Mouse (Mus musculus) heart, adult 2 months (tissue): ENCODE data around the gene Zfp607b. TPM values are rescaled to one million over a fixed set of nuclear protein-coding genes. Genes with fewer than 3 reads are reported as not detected.

Experiments
- DNase-seq, 2 experiments: peaks; one replicate each; pipeline ENCODE4 v3.0.0; 2021
- H3K27ac ChIP-seq: fragments of 200-600 bp; 2 replicates; pipeline ENCODE4 v1.8.1; 2022
- H3K27me3 ChIP-seq: fragments of 200-500 bp; 2 replicates; pipeline ENCODE4 v1.6.1; 2012; ENCODE audit warnings: mild to moderate bottlenecking, low read length, inconsistent platforms, mixed read lengths; ENCODE audit not compliant: control insufficient read depth, insufficient read depth
- H3K36me3 ChIP-seq: fragments of 200-500 bp; 2 replicates; pipeline ENCODE4 v1.6.1; 2012; ENCODE audit warnings: low read length, inconsistent platforms; ENCODE audit not compliant: control insufficient read depth, insufficient read depth
- H3K4me1 ChIP-seq: fragments of 200-500 bp; 2 replicates; pipeline ENCODE4 v1.6.1; 2011; ENCODE audit warnings: low read length; ENCODE audit not compliant: control insufficient read depth, insufficient read depth
- H3K4me3 ChIP-seq: fragments of 200-600 bp; 2 replicates; pipeline ENCODE4 v1.8.1; 2022
- H3K79me2 ChIP-seq: fragments of 200-500 bp; replicated peaks from 2 replicates; pipeline ENCODE4 v1.6.1; 2012; ENCODE audit warnings: mild to moderate bottlenecking, inconsistent platforms, low read length, moderate library complexity, mixed read lengths; ENCODE audit not compliant: control insufficient read depth, insufficient read depth
- H3K9ac ChIP-seq: fragments of 200-500 bp; 2 replicates; pipeline ENCODE4 v1.6.1; 2012; ENCODE audit warnings: low read depth, mild to moderate bottlenecking, control low read depth, inconsistent platforms, low read length, mixed read lengths
- CTCF ChIP-seq: fragments of 200-600 bp; IDR thresholded peaks from 2 replicates; pipeline ENCODE4 v1.8.1; 2022; ENCODE audit warnings: antibody characterized with exemption, mild to moderate bottlenecking, moderate library complexity
- EP300 ChIP-seq: fragments of 200-500 bp; IDR thresholded peaks from 2 replicates; pipeline ENCODE4 v1.6.1; 2011; ENCODE audit warnings: low read depth, low read length, control low read depth; ENCODE audit not compliant: insufficient read depth
- POLR2A ChIP-seq: fragments of 200-500 bp; IDR thresholded peaks from 2 replicates; pipeline ENCODE4 v1.6.1; 2011; ENCODE audit warnings: mild to moderate bottlenecking, low read depth, low read length, control low read depth; ENCODE audit not compliant: insufficient read depth
- WGBS: fragments of 180-500 bp; shearing (Covaris S2); methylation state at CpG from one replicate; pipeline ENCODE4 v1.1.7; 2018; 5-methylcytosine and 5-hydroxymethylcytosine counted together
- intact Hi-C: fragments of 180-260 bp; cut with DNase I; formaldehyde crosslinking; loops from one replicate; pipeline ENCODE4 v1.15.1; 2025
- polyA plus RNA-seq: library from polyadenylated mRNA; depleted of rRNA; stranded (reverse); fragments of >200 nt; gene quantifications from 2 replicates; pipeline ENCODE4 v1.2.3, GENCODE M21; 2012
- total RNA-seq, 2 experiments: library from RNA; stranded (reverse); gene quantifications; 2 replicates each; pipeline ENCODE4 v1.2.3; 2021

Gene Zfp607b
- total and polyA plus RNA-seq, 3 experiments: 0.20 to 0.52 (median 0.42) TPM

- intact Hi-C loops: loop anchor here (5.0 kb wide), 1 partner anchor 73 kb away; no protein-coding TSS in a partner anchor
- no peaks in the 10 kb centered on the region for H3K4me1 ChIP-seq
- H3K36me3 ChIP-seq: no peaks in the 10 kb centered on the region
- no peak for TF ChIP-seq CTCF
- DNase-seq: peak; percentile 32 to 49
- H3K4me3 ChIP-seq: no peak within 1 kb of the TSS
- H3K27me3 ChIP-seq: no peaks in the 10 kb centered on the region; the same call in 1 of the 2 replicates
- 6% methylated on average over 61 of the region's 62 CpGs for WGBS
- H3K9ac ChIP-seq: no peak within 1 kb of the TSS
- H3K27ac ChIP-seq: no peak within 1 kb of the TSS
- H3K79me2 ChIP-seq: no peaks in the 10 kb centered on the region
Measured at GRCm38 (mm10) chr7:27653681-27654437, 35.3 kb upstream of the Zfp607b start, which contains the start of gene Ttc9b. Ttc9b (plus strand) TSS chr7:27653915.

DNA sequence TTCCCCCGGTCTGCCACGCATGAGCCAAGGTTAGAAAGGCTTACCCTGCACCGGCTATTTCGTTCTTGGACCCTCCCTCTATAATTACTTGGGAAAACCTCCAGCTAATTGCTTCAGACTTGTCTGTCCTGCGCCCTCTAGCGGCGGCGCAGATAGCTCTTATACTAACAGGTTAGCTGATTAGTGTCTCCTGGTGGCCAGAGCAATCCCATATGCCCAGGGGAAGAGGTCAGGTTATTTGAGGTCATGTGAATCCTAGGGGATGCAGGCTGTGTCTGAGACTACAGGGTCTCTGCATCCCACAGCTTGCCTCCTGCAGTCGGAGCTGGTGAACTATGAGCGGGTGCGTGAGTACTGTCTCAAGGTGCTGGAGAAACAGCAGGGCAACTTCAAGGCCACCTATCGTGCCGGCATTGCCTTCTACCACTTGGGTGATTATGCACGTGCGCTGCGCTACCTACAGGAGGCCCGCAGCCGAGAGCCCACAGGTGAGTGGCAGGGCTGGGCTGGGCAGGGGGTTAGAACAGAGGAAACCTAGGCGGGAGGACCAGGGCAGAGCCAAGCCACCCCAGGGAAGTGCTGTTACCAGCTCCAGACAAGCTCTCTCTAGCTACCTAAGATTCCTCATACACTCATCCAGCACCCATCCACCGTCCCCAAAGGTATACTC lies 34.4 kb upstream of the Zfp607b start:
- H3K9ac ChIP-seq: no peak overlapping the region
- 55% methylated on average over 20 of the region's 20 CpGs for WGBS
- DNase-seq: no peak

DNA sequence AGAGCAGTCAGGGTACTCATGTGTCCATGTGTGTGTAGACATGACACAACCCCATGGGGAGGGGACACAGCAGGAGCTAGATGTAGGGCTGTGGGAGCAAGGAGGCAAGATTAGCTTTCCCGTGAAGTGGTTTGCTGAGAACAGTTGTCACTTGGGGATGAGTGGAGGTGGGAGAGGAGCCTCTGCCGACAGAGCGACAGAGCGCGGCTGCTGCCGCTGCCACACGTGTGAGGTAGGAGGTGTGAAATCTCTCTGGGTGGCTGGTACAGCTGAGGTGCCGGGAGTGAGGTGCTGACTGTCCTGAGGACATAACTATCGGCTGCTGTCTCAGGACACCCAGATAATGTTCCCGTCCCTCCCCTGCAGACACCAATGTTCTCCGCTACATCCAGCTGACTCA lies 33.6 kb upstream of the Zfp607b start:
- Histone ChIP-seq H3K4me3 (no peak overlapping the region), H3K27me3 (no peaks in the 10 kb centered on the region; the same call in 1 of the 2 replicates), H3K79me2 (no peaks in the 10 kb centered on the region), H3K36me3 (no peaks in the 10 kb centered on the region), H3K4me1 (no peaks in the 10 kb centered on the region), H3K9ac (no peak overlapping the region), H3K27ac (no peak overlapping the region)
- intact Hi-C loops: no loop called here
- WGBS: 24% methylated on average over 11 of the region's 11 CpGs
- no peak for TF ChIP-seq EP300
- no peak for DNase-seq

More for the DNA sequence above, 34.4 kb upstream of the Zfp607b start:
- H3K27ac ChIP-seq: no peak overlapping the region
- TF ChIP-seq POLR2A: no peak
- peak; percentile 72 for TF ChIP-seq CTCF
- no peaks in the 10 kb centered on the region for H3K79me2 ChIP-seq
- no peaks in the 10 kb centered on the region; the same call in 1 of the 2 replicates for H3K27me3 ChIP-seq
- no peaks in the 10 kb centered on the region for H3K4me1 ChIP-seq
- no peaks in the 10 kb centered on the region for H3K36me3 ChIP-seq
- intact Hi-C loops: loop anchor here (5.0 kb wide), 1 partner anchor 73 kb away; no protein-coding TSS in a partner anchor
- H3K4me3 ChIP-seq: no peak overlapping the region

GRCm38 (mm10) chr7:27656600-27656999 lies 32.5 kb upstream of the Zfp607b start:
- no peaks in the 10 kb centered on the region; the same call in 1 of the 2 replicates for H3K27me3 ChIP-seq
- H3K4me3 ChIP-seq: no peak overlapping the region
- H3K9ac ChIP-seq: no peak overlapping the region
- intact Hi-C loops: no loop called here
- no peak for DNase-seq
- H3K36me3 ChIP-seq: no peaks in the 10 kb centered on the region
- H3K27ac ChIP-seq: no peak overlapping the region
- no peaks in the 10 kb centered on the region for H3K79me2 ChIP-seq
- WGBS: 87% methylated on average over 16 of the region's 16 CpGs
- TF ChIP-seq POLR2A (no peak), CTCF (no peak), EP300 (no peak)
- no peaks in the 10 kb centered on the region for H3K4me1 ChIP-seq

DNA sequence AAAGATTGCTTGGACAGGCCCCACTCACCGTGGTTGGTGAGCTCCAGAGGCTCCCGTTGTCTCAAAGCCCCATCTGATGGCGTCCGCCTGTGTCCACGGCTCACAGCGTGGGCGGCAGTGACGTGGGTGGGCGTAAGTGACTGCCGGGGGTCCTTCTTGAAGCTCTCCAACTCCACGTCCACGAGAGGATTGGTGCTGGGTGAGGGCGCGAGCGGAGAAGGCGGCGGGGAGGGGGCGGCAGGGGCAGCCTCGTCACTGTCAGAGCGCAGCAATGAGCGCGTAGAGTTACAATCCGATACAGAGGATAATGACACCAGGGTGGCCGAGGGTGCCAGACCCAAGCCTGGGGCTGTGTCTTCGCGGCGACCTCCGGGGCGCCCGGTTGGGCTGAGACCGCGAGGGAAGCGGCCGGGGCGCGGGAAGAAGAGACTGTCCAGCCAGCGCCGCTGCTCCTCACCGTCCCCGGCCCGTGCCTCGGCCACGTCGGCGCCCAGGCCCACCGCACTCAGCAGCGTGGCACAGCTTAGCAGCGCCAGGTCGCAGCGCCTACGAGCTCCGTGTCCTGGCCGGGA lies 31.2 kb upstream of the Zfp607b start:
- Histone ChIP-seq H3K36me3 (no peaks in the 10 kb centered on the region), H3K9ac (no peak overlapping the region), H3K4me1 (no peaks in the 10 kb centered on the region), H3K27me3 (no peaks in the 10 kb centered on the region; the same call in 1 of the 2 replicates), H3K27ac (no peak overlapping the region), H3K4me3 (no peak overlapping the region), H3K79me2 (no peaks in the 10 kb centered on the region)
- WGBS: 53% methylated on average over 53 of the region's 53 CpGs
- TF ChIP-seq EP300: no peak
- TF ChIP-seq POLR2A: no peak
- TF ChIP-seq CTCF: no peak
- no peak for DNase-seq
- intact Hi-C loops: no loop called here
